Mouse (Mus musculus) effector memory CD4-positive, alpha-beta T cell, adult 5 months (primary cell): ENCODE data around the gene Il20. TPM values are rescaled to one million over a fixed set of nuclear protein-coding genes. Genes with fewer than 3 reads are reported as not detected.

Experiments used
- polyA plus RNA-seq: library from polyadenylated mRNA; unstranded; fragments of 100-300 nt; shearing (Covaris generic); gene quantifications from one replicate; pipeline ENCODE4 v1.2.1, GENCODE M21; 2017

Il20 gene
- not detected for polyA plus RNA-seq

DNA sequence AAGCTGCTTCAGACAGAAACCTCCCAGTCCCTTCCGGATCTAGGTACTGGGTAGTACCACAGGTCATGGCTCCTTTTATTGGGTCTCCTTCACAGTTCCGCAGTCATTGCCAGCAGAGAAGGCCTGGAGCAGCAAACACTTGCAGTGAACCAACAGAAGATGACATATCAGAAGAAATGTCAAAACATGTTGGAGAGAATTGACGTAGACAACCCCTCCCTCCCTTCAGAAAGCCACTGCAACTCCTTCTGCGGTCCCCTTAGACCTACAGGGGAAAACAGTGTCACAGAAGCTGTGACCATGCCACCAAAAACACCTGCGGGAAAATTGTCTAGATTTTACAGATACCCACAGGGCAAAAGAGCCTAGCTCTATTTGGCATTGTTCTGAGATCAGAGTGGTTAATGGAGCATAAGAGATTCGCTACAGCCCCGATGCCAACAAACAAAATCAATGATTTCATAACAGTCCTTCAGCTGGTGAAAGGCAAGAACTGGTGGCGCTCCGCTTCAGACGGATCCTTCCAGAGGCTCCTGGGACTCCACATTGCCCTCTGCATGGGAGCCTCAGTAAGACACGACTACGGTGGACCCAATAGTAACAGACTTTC is at the start of gene Il20:
Il20 (minus strand) TSS at position 51 of the 610 bp plus-strand sequence.

DNA sequence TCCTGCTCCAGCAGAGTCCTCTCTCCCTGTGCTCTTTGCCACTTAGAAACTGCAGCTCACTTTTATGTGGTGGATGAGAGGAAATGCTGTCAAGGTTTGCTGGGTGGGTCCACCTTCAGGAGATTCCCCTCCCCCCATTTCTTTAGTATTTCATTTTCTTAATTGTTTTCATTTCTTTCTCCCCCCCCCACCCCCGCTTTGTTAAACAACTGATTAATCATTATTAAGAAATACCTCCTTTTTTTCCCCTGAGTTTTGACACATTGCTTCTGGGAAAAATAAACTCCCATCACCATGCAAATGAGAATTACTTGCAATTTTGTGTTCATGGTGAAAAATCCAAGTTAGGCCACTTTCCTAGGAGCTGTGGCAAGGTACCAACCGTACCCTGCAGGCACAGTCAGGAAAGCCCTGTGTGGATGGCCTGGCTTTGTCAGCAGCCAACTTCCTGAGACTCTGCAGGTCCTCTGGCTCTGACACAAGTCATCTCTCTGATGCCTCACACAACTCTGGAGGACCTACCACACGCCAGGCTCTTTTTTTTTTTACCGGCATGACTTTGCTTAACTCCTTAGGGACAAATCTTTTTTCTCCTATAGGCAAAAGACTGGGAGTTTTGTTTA is 28.9 kb upstream of the Il20 start, which contains the start of gene Il19:
Il19 (minus strand) TSS at position 51 of the 623 bp plus-strand sequence.

DNA sequence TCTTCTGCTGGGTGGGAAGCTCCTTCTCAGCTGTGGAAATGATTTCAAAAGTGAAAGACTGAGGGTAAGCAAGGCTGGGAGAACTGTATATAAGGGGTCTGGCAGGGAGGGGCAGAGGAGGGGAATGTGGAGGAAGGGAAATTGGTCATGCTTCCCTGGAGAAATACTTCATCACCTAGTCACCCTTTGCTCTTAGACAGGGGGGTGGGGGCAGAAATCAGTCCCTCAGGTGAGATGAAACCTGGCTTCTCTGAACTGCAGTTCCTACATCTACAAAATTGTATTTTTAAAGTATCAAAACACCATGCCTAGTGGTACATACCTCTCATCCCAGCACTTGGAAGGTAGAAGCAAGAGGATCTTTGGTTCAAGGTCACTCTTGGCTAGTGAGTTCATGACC is 23.9 kb downstream of the Il20 start, which contains the start of gene Il24:
Il24 (minus strand) TSS at position 101 of the 400 bp plus-strand sequence.

DNA sequence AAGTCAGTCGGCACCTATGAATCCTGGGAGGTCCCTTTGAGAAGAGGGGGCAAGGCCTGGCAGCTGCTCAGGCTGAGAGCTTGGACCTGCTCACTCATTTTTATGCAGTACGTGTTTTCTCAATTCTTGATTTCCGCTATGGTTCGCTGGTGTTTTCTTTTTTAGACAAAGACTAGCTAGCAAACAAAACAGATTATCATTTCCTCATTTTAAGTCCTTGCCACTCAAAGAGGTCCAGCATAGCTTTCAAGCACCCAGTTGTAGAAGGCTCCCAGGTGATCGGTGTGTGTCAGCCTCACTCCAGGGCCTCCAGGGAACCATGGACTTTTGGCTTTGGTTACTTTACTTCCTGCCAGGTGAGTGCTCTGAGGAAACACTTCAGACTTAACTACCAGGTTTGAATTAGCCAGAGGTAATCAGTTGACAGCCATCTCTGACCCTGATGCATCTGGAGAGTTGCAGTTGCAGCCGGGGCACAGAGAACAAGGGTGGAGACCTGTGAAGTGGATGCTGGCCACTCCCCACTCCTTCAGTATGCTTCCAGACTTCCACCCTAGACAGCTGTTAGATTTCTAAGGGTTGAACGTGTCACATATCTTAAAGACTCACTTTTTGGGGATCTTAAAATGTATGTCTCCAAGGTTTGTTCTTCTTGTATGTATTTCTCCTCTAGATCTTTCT is 45.6 kb downstream of the Il20 start, which contains the start of gene Fcmr:
Fcmr (plus strand) TSS at position 129 of the 681 bp plus-strand sequence.

Other genes starting within 250 kb of the Il20 start
- not detected for gene C4bp, start 249.8 kb downstream of the Il20 start, polyA plus RNA-seq
- not detected for gene Gm29427, start 195.7 kb downstream of the Il20 start, polyA plus RNA-seq
- gene Yod1, start 194.1 kb downstream of the Il20 start, polyA plus RNA-seq, result 3.9 TPM
- gene Pfkfb2, start 182.2 kb downstream of the Il20 start, polyA plus RNA-seq, result 6.7 TPM
- not detected for gene AA986860, start 179.5 kb downstream of the Il20 start, polyA plus RNA-seq
- 0.21 TPM for gene Fcamr, start 110.5 kb downstream of the Il20 start, polyA plus RNA-seq
- gene Pigr, start 84.8 kb downstream of the Il20 start, polyA plus RNA-seq, result not detected
- not detected for gene Fcmr, start 45.8 kb downstream of the Il20 start, polyA plus RNA-seq
- gene Il24, start 24.0 kb downstream of the Il20 start, polyA plus RNA-seq, result not detected
- not detected for gene Il19, start 28.7 kb upstream of the Il20 start, polyA plus RNA-seq
- gene Il10, start 108.4 kb upstream of the Il20 start, polyA plus RNA-seq, result 4.1 TPM
- 178 TPM for gene Mapkapk2, start 186.4 kb upstream of the Il20 start, polyA plus RNA-seq
- 1.3 TPM for gene Dyrk3, start 226.9 kb upstream of the Il20 start, polyA plus RNA-seq
- gene Eif2d, start 241.7 kb upstream of the Il20 start, polyA plus RNA-seq, result 44.4 TPM